Mouse (Mus musculus) urinary bladder, postnatal 4 days (tissue): ENCODE data around the gene Serpinb9e.
"Not testable (repeated sequence)": the region's sequence is repeated elsewhere in the genome, so short reads cannot be mapped to it uniquely, and the experiment has no call there.

Experiments
- DNase-seq, 2 experiments: peaks; one replicate each; pipeline ENCODE4 v3.0.0; 2021 to 2022; ENCODE audit warnings: low spot score in 2 of 2

The Serpinb9e gene

GRCm38 (mm10) chr13:33249312-33249711 lies at the start of gene Serpinb9e:
TSS of gene Serpinb9e (plus strand) at chr13:33249612.
- DNase-seq, result not testable (repeated sequence)

- DNase-seq, result no peak
These were observed 49.7 kb upstream of the Serpinb9e start for GRCm38 (mm10) chr13:33199740-33200139.

GRCm38 (mm10) chr13:33308631-33309030 lies 59.2 kb downstream of the Serpinb9e start:
- DNase-seq, result not testable (repeated sequence)
